Mouse (Mus musculus) ES-CJ7 (cell line): ENCODE data around the gene Hps3.
A peak's percentile ranks its signal among the peaks of the same experiment; 100 is the strongest.
"Not testable (repeated sequence)": the region's sequence is repeated elsewhere in the genome, so short reads cannot be mapped to it uniquely, and the experiment has no call there.

ENCODE experiments used
- DNase-seq: peaks from one replicate; pipeline ENCODE4 v3.0.0; 2011; ENCODE audit warnings: low read depth, low spot score

Gene Hps3

GRCm38 (mm10) chr3:20034719-20035404 lies at the start of gene Hps3:
Gene Hps3, minus strand, starts transcription at chr3:20035315.
- DNase-seq = peak; percentile 90

- no peak for DNase-seq
Measured at GRCm38 (mm10) chr3:20082161-20082560, 47.0 kb upstream of the Hps3 start.

- DNase-seq = peak; percentile 9
Measured at GRCm38 (mm10) chr3:20076145-20077053, 41.3 kb upstream of the Hps3 start.

DNA sequence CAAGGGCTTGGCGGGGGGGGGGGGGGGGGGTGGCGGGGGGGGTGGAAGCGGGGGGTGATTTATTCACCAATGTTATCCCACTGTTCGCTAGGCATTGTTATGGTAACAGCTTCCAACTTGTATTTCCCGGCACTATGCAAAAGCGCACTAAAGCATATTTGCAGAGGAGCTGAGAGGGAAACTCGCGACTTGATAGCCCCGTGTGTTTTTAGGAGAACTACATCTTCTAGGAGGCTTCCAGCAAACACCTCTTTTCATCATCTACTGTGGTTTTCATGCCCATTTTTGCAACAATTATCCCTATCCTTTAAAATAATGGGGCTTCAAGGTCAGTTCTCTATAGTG lies 23.1 kb upstream of the Hps3 start:
- DNase-seq = no peak

GRCm38 (mm10) chr3:20057306-20058196 lies 22.4 kb upstream of the Hps3 start, which contains the start of gene Hltf:
Gene Hltf, plus strand, starts transcription at chr3:20057811.
- peak; percentile 97 for DNase-seq

GRCm38 (mm10) chr3:20044736-20045135 lies 9.6 kb upstream of the Hps3 start:
- peak; percentile 60 for DNase-seq

- not testable (repeated sequence) for DNase-seq
Measured at GRCm38 (mm10) chr3:20041461-20041860, 6.3 kb upstream of the Hps3 start.

DNA sequence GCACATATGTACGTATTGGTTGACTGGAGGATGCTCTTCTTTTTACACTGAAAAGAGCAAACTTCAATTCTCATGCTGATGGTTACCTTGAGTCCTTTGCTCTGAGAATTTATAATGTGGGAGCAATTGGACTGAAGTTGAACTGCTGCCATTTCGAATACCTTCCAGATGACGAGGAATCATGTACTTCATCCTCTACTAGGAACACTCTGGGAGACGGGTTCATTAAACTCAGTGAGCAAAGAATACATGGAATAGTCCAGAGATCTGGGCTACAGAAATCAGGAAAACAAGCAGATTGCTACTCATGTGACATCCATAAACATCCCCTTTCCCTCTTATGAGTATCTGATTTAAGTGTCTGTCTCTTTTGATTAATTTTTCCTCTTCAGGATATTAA lies 954 bp upstream of the Hps3 start:
- DNase-seq = no peak

GRCm38 (mm10) chr3:20033761-20034718 lies 1.1 kb downstream of the Hps3 start:
- DNase-seq = no peak

DNA sequence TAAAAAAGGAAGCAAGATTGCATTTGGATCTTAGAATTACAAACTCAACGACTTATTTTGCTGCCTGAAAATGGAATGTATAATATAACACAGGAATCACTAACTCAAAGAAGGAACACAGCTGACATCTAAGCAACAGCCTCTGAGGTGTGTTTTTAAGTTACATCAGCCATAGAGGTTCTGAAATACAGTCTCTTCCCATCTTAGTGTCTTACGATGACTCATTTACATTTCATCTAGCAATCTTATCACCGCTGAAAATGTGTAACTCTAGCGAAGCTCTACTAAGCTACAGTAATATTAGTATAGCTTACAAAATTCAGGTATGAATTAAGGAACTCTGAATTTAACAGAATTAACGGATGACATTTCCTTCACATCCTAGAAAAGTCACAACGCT lies 4.3 kb downstream of the Hps3 start:
- no peak for DNase-seq

DNA sequence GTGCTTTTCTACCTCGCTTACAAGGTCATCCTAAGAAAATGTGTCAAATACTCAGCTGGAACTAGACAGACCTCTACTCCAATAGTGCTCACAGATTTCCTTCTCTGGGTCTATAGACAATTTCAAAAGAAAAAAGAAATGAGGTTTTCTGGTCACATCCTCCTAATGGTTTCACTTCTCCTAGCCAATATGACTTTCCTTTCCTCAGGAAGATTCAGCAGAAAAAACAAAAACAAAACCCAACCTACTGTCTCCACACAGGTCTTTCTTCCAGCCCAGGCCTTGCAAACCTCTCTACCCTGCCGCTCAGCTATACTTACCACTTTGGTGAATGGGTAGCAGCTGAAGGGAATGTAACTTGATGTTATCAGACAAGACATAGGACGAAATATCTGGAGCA lies 6.5 kb downstream of the Hps3 start:
- DNase-seq = no peak

DNA sequence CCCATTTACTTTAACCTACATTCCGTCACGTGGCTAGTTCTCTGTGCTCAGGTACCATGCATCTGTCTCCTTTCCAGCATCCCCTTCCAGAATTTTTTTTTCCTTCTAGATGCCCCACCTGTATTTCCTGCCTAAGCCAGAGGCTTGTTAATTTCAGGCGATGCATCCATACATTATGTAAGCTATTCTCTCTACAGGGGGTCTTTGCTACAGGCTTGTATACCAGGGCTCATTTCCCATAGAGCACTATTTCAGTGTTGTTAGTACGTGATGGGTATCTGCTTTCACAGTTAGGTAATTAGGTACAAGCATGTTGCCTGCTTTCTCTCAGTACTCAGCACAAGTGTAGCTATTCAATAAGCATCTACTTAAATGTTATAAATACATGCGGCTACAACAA lies 7.3 kb downstream of the Hps3 start:
- DNase-seq = peak; percentile 28

GRCm38 (mm10) chr3:20026996-20027689 lies 8.0 kb downstream of the Hps3 start:
- DNase-seq = no peak

- no peak for DNase-seq
Measured at GRCm38 (mm10) chr3:20026481-20026880, 8.6 kb downstream of the Hps3 start.

- DNase-seq = peak; percentile 99
Measured at GRCm38 (mm10) chr3:20023832-20024231, 11.3 kb downstream of the Hps3 start.

- no peak for DNase-seq
Measured at GRCm38 (mm10) chr3:20018076-20018475, 17.0 kb downstream of the Hps3 start.

DNA sequence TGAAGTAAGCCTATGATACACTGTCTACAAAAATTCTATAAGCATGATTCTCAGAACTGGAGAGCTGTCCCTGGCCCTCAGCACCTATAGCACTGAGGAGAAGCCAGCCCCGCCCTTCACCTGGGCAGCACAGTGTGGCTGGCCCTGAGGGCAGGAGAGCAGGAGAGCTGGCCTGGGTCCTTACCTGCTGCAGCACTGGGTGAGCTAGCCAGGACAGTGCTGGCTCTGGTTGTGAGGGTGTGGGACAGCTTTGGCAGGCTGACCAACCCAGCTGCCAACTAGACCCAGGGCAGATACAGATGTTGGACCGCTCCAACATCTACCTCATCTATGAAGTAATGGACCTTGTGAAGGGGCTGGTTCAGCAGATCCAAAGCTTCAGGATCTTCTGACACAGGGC lies 20.7 kb downstream of the Hps3 start:
- DNase-seq = no peak

- not testable (repeated sequence) for DNase-seq
Measured at GRCm38 (mm10) chr3:20010905-20011304, 24.2 kb downstream of the Hps3 start.

GRCm38 (mm10) chr3:20010464-20010863 lies 24.7 kb downstream of the Hps3 start:
- no peak for DNase-seq

DNA sequence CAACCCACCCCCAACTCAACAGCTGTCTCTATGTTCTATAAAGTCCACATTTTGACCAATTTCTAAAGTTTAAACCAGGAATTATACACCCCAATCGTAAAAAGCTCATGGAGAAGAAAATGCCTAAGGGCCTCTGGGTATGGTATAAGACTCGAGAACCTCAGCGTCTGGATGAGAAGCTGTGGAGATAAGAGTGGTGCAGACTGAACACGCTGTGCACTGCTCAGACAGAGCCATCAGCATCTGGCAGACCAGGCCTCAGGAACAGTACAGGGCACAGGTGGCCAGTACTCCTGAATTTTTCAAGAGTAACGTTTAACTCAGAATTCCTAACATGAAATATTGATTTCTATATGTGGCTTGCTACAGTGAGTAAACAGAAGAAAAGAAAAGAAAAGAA lies 27.4 kb downstream of the Hps3 start:
- DNase-seq = no peak
